11 mouse cellular contexts compared by ENCODE assay signal in genomic region chr9:75927196-75927880, GRCm38 (mm10).
A peak's percentile ranks its signal among the peaks of the same experiment; 100 is the strongest.
DNase-seq lines count a peak whose midpoint lies in the region; ATAC-seq lines count a peak whose summit lies in the region.
"Had no signal": no experiment of that assay in that cellular context is flagged by ENCODE, and none has a peak within 500 bp of the region (broad histone marks: within the 10 kb centered on the region; RNA-seq: fewer than 3 reads in every experiment).

No protein-coding gene starts in this region.

- no peaks in the 10 kb centered on the region for H3K27me3 ChIP-seq in intestine, embryonic 14.5 days (replicated peaks; ENCODE audit: control insufficient read depth, insufficient read depth, low read length)
- H3K27me3 ChIP-seq in liver, embryonic 13.5 days: no peaks in the 10 kb centered on the region
- H3K27me3 ChIP-seq: embryonic facial prominence, embryonic 13.5 days; neural tube, embryonic 13.5 days had no signal

- H3K9ac ChIP-seq in intestine, embryonic 14.5 days (ENCODE audit: low read length): no peak overlapping the region
- H3K9ac ChIP-seq in liver, embryonic 13.5 days: no peak overlapping the region
- H3K9ac ChIP-seq: embryonic facial prominence, embryonic 13.5 days; neural tube, embryonic 13.5 days had no signal

- DNase-seq in embryo, embryonic 10 days (ENCODE audit: low spot score): peak; percentile 11
- DNase-seq in embryo, embryonic 9.5 days (ENCODE audit: extremely low spot score): no peak
- DNase-seq in adrenal gland, adult (ENCODE audit: inconsistent age in 2 of 2, low spot score in 1 of 2): peak; percentile 75 to 94
- peak; percentile 54 for DNase-seq in intestine, embryonic 14.5 days (ENCODE audit: low spot score)
- DNase-seq in liver, embryonic 13.5 days: no peak
- no peak for DNase-seq in right cerebral cortex, postnatal 25 days
- no peak for DNase-seq in cerebellum, adult 11 months

- no peak overlapping the region for H3K27ac ChIP-seq in intestine, embryonic 14.5 days (ENCODE audit: low read depth)
- H3K27ac ChIP-seq in liver, embryonic 13.5 days: no peak overlapping the region
- H3K27ac ChIP-seq: embryonic facial prominence, embryonic 13.5 days; hindbrain, embryonic 10.5 days; neural tube, embryonic 13.5 days had no signal

- ATAC-seq in intestine, embryonic 14.5 days (replicated peaks; ENCODE audit: low FRiP score, low TSS enrichment, low read depth): 0 out of 2 replicates have a peak, but pooled peaks have one; percentile 62
- ATAC-seq in liver, embryonic 13.5 days (ENCODE audit: low read depth): peak; percentile 74
- no peak for ATAC-seq in erythroid progenitor cell, adult 5-6 weeks (replicated peaks; ENCODE audit: low FRiP score, poor library complexity, severe bottlenecking)

- H3K9me3 ChIP-seq in intestine, embryonic 14.5 days (ENCODE audit: control insufficient read depth, low read length): no peaks in the 10 kb centered on the region
- no peaks in the 10 kb centered on the region for H3K9me3 ChIP-seq in liver, embryonic 13.5 days (replicated peaks)
- H3K9me3 ChIP-seq: embryonic facial prominence, embryonic 13.5 days; hindbrain, embryonic 10.5 days; neural tube, embryonic 13.5 days had no signal

- H3K4me2 ChIP-seq in intestine, embryonic 14.5 days (ENCODE audit: low read length): no peak overlapping the region
- no peak overlapping the region for H3K4me2 ChIP-seq in liver, embryonic 13.5 days
- H3K4me2 ChIP-seq: embryonic facial prominence, embryonic 13.5 days; neural tube, embryonic 13.5 days had no signal

- H3K4me3 ChIP-seq in intestine, embryonic 14.5 days (ENCODE audit: low read depth, low read length): no peak overlapping the region
- H3K4me3 ChIP-seq in liver, embryonic 13.5 days (replicated peaks): no peak overlapping the region
- H3K4me3 ChIP-seq: embryonic facial prominence, embryonic 13.5 days; hindbrain, embryonic 10.5 days; neural tube, embryonic 13.5 days had no signal

- 13% methylated on average over 11 of the region's 11 CpGs for WGBS in intestine, embryonic 14.5 days
- WGBS in liver, embryonic 13.5 days (ENCODE audit: insufficient replicate concordance): 47% methylated on average over 11 of the region's 11 CpGs

- peaks cover 9% of the 10 kb centered on the region; the same call in 1 of the 2 replicates for H3K4me1 ChIP-seq in intestine, embryonic 14.5 days (replicated peaks; ENCODE audit: control insufficient read depth, insufficient read depth, low read length)
- peaks cover 6% of the 10 kb centered on the region for H3K4me1 ChIP-seq in liver, embryonic 13.5 days (replicated peaks)
- H3K4me1 ChIP-seq: hindbrain, embryonic 10.5 days had no signal

- H3K36me3 ChIP-seq in intestine, embryonic 14.5 days (ENCODE audit: control insufficient read depth, insufficient read depth, low read length): no peaks in the 10 kb centered on the region
- H3K36me3 ChIP-seq in liver, embryonic 13.5 days: no peaks in the 10 kb centered on the region
- H3K36me3 ChIP-seq: embryonic facial prominence, embryonic 13.5 days; hindbrain, embryonic 10.5 days; neural tube, embryonic 13.5 days had no signal

Comparison
In these comparisons a context has a peak if more than half of its experiments do, and no peak if none do; other contexts are left out.
1. DNase-seq: peak in embryo, embryonic 10 days (single experiment), adrenal gland, adult (2 of 2) and intestine, embryonic 14.5 days (single experiment); none in embryo, embryonic 9.5 days (single experiment), liver, embryonic 13.5 days (single experiment), right cerebral cortex, postnatal 25 days (single experiment) and cerebellum, adult 11 months (single experiment).